Mouse (Mus musculus): ENCODE data around the gene Ttc3. TPM values are rescaled to one million over a fixed set of nuclear protein-coding genes. Genes with fewer than 3 reads are reported as not detected.

The Ttc3 gene
- 21.3 and 25.0 TPM in 2 replicates for polyA plus RNA-seq (2015; fragmentation: Nextera tagmentation; extraction: Ambion mirVana)

- peaks cover 11% of the 10 kb centered on the region for H3K4me1 ChIP-seq (ENCODE audit: control insufficient read depth, low read depth, low read length)
- no peaks in the 10 kb centered on the region for H3K9me3 ChIP-seq (replicated peaks; ENCODE audit: control insufficient read depth, low read length)
- H3K4me2 ChIP-seq (ENCODE audit: low read depth, low read length): peak within 1 kb of the TSS; percentile 97
- H3K27me3 ChIP-seq (ENCODE audit: control insufficient read depth, insufficient read depth, low read depth, low read length): no peaks in the 10 kb centered on the region
- H3K4me3 ChIP-seq (ENCODE audit: low read depth, low read length): peak within 1 kb of the TSS; percentile 84
- H3K27ac ChIP-seq (ENCODE audit: low read length): peak within 1 kb of the TSS; percentile 85
- H3K36me3 ChIP-seq (ENCODE audit: control insufficient read depth, insufficient read depth): no peaks in the 10 kb centered on the region
- ATAC-seq (ENCODE audit: low read depth): peak; percentile 78
- under 1% methylated on average over 79 of the region's 79 CpGs for WGBS (ENCODE audit: insufficient replicate concordance)
- H3K9ac ChIP-seq (ENCODE audit: low read depth, low read length): peak within 1 kb of the TSS; percentile 79
These were observed at the start of gene Ttc3 for GRCm38 (mm10) chr16:94370173-94370914. Gene Ttc3, plus strand, starts transcription at chr16:94370618.

DNA sequence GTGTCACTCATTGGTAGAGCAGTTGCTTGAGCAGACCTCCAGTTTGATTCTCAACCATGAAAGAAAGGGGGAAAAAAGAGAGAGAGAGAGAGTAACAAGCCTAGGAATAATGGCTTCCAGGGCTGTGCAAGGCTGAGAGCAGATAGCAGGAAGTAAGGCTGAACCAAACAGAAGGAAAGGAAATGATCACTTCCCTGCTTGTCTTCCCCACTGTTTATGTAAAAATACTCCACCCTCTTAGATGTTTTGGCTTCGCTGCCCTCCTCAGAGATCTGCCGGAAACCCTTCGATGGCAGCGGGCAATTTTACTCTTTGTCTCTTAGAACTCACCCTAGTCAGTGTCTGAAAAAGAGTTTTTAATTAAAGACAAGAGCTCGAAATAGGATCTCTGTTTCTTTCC, 46.7 kb upstream of the Ttc3 start:
- 47% methylated on average over 5 of the region's 5 CpGs for WGBS (ENCODE audit: insufficient replicate concordance)

GRCm38 (mm10) chr16:94326008-94326407, 44.4 kb upstream of the Ttc3 start:
- WGBS (ENCODE audit: insufficient replicate concordance): 40% methylated on average over 3 of the region's 3 CpGs
- H3K27me3 ChIP-seq (ENCODE audit: control insufficient read depth, insufficient read depth, low read depth, low read length): peaks cover 21% of the 10 kb centered on the region
- ATAC-seq (ENCODE audit: low read depth): peak; percentile 42; the same call in 1 of the 2 replicates
- H3K4me1 ChIP-seq (ENCODE audit: control insufficient read depth, low read depth, low read length): peaks cover 12% of the 10 kb centered on the region
- no peak overlapping the region for H3K27ac ChIP-seq (ENCODE audit: low read length)
- H3K4me3 ChIP-seq (ENCODE audit: low read depth, low read length): no peak overlapping the region
- H3K9ac ChIP-seq (ENCODE audit: low read depth, low read length): no peak overlapping the region
- H3K36me3 ChIP-seq (ENCODE audit: control insufficient read depth, insufficient read depth): no peaks in the 10 kb centered on the region
- no peak overlapping the region for H3K4me2 ChIP-seq (ENCODE audit: low read depth, low read length)
- no peaks in the 10 kb centered on the region for H3K9me3 ChIP-seq (replicated peaks; ENCODE audit: control insufficient read depth, low read length)

More for the DNA sequence above, 46.7 kb upstream of the Ttc3 start:
- Histone ChIP-seq H3K4me2 (ENCODE audit: low read depth, low read length) (no peak overlapping the region), H3K27me3 (ENCODE audit: control insufficient read depth, insufficient read depth, low read depth, low read length) (peaks cover 12% of the 10 kb centered on the region), H3K4me3 (ENCODE audit: low read depth, low read length) (no peak overlapping the region), H3K36me3 (ENCODE audit: control insufficient read depth, insufficient read depth) (no peaks in the 10 kb centered on the region), H3K9me3 (replicated peaks; ENCODE audit: control insufficient read depth, low read length) (no peaks in the 10 kb centered on the region), H3K9ac (ENCODE audit: low read depth, low read length) (no peak overlapping the region), H3K4me1 (ENCODE audit: control insufficient read depth, low read depth, low read length) (peaks cover 9% of the 10 kb centered on the region), H3K27ac (ENCODE audit: low read length) (no peak overlapping the region)
- ATAC-seq (ENCODE audit: low read depth): no peak

GRCm38 (mm10) chr16:94327781-94328711, 42.4 kb upstream of the Ttc3 start, which contains the start of gene Ripply3:
Gene Ripply3, plus strand, starts transcription at chr16:94328420.
- H3K4me2 ChIP-seq (ENCODE audit: low read depth, low read length): peak within 1 kb of the TSS; percentile 84
- H3K4me3 ChIP-seq (ENCODE audit: low read depth, low read length): peak within 1 kb of the TSS; percentile 64
- WGBS (ENCODE audit: insufficient replicate concordance): 2% methylated on average over 63 of the region's 63 CpGs
- peak within 1 kb of the TSS; percentile 58 for H3K9ac ChIP-seq (ENCODE audit: low read depth, low read length)
- no peaks in the 10 kb centered on the region for H3K9me3 ChIP-seq (replicated peaks; ENCODE audit: control insufficient read depth, low read length)
- peak; percentile 59 for ATAC-seq (ENCODE audit: low read depth)
- peaks cover 21% of the 10 kb centered on the region for H3K27me3 ChIP-seq (ENCODE audit: control insufficient read depth, insufficient read depth, low read depth, low read length)
- no peak within 1 kb of the TSS for H3K27ac ChIP-seq (ENCODE audit: low read length)
- no peaks in the 10 kb centered on the region for H3K36me3 ChIP-seq (ENCODE audit: control insufficient read depth, insufficient read depth)
- peaks cover 12% of the 10 kb centered on the region for H3K4me1 ChIP-seq (ENCODE audit: control insufficient read depth, low read depth, low read length)

DNA sequence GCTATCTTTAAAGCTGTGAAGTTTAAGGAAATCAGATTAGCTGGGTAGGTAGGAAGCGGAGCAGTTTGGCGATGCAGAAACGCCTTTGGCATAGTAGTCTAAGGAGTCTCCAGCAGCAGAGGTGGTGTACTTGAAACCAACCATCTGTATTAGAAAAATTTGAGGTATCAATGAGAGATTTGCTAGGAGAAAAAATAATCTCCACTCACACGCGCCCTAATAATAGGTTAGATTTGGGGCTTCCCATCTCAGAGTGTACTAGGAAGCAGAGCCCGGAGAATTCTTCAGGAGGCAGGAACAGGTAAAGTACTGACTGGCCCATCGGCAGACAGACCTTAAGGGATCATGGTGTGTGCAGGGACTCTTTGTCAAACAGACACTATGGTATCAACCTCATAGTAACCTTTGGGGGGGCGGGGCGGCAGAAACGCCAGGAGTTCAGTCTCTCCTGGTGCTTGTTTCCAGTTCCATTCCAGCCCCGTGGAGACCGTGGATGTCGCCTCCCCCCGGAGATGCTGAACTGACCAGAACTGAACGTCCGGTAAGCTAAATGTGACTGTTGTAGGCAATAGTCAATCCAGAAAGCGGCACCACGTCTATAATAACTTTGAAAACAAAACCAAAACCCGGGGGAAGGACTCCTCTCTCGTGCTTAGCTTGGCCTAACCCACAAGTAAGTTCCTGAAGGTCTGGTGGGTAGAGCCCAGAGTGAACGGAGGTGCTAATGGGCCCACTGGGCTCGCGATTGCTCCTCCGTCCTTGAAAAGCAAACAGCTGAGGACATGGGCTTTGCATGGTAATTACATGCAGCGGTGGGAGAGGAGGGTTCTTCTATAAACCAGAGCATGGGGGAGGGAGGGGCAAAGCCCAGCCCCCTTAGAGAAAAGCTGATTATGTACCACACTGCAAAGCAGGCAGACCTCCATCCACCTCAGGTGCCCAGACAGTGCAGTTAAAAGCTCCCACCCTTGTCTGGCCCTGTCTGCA, 41.2 kb upstream of the Ttc3 start:
- peak overlapping the region; percentile 64 for H3K4me3 ChIP-seq (ENCODE audit: low read depth, low read length)
- peak overlapping the region; percentile 84 for H3K4me2 ChIP-seq (ENCODE audit: low read depth, low read length)
- ATAC-seq (ENCODE audit: low read depth): no peak
- H3K9ac ChIP-seq (ENCODE audit: low read depth, low read length): no peak overlapping the region
- peaks cover 21% of the 10 kb centered on the region for H3K27me3 ChIP-seq (ENCODE audit: control insufficient read depth, insufficient read depth, low read depth, low read length)
- no peak overlapping the region for H3K27ac ChIP-seq (ENCODE audit: low read length)
- H3K4me1 ChIP-seq (ENCODE audit: control insufficient read depth, low read depth, low read length): peaks cover 12% of the 10 kb centered on the region
- no peaks in the 10 kb centered on the region for H3K9me3 ChIP-seq (replicated peaks; ENCODE audit: control insufficient read depth, low read length)
- 19% methylated on average over 25 of the region's 25 CpGs for WGBS (ENCODE audit: insufficient replicate concordance)
- no peaks in the 10 kb centered on the region for H3K36me3 ChIP-seq (ENCODE audit: control insufficient read depth, insufficient read depth)

GRCm38 (mm10) chr16:94330429-94330828, 40.0 kb upstream of the Ttc3 start:
- no peak overlapping the region for H3K4me2 ChIP-seq (ENCODE audit: low read depth, low read length)
- peaks cover 21% of the 10 kb centered on the region for H3K27me3 ChIP-seq (ENCODE audit: control insufficient read depth, insufficient read depth, low read depth, low read length)
- H3K36me3 ChIP-seq (ENCODE audit: control insufficient read depth, insufficient read depth): no peaks in the 10 kb centered on the region
- no peak overlapping the region for H3K27ac ChIP-seq (ENCODE audit: low read length)
- peaks cover 12% of the 10 kb centered on the region for H3K4me1 ChIP-seq (ENCODE audit: control insufficient read depth, low read depth, low read length)
- no peak for ATAC-seq (ENCODE audit: low read depth)
- H3K4me3 ChIP-seq (ENCODE audit: low read depth, low read length): no peak overlapping the region
- 71% methylated on average over 5 of the region's 5 CpGs for WGBS (ENCODE audit: insufficient replicate concordance)
- no peak overlapping the region for H3K9ac ChIP-seq (ENCODE audit: low read depth, low read length)
- no peaks in the 10 kb centered on the region for H3K9me3 ChIP-seq (replicated peaks; ENCODE audit: control insufficient read depth, low read length)

DNA sequence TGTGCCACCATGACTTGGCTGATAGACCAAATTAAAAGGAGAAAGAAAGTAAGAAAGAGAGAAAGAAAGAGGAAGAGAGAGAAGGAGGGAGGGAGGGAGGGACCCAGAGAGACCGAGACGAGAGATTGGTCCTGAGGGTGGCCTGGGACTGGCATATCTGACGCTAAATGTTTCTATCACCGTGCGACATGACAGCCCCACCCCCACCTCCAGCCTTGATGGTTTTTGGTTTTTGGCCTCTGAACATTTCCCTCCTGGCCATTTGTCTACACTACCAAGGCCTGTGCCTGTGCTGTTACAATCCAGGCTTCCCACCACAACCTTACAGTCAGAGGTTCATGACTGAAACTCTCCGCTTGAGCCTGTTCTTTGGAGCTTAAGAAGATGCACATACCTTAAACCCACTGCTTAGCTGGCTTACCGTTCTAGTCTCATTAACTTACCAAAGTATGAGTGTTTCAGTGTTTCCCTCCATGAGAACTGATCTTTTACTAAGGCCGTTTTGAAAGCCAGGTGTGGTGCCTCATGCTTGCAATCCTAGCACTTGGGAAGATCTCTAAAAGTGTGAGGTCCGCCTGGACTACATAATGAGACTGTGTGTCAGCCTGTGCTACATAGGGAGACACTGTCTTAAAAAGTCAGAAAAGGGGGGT, 39.1 kb upstream of the Ttc3 start:
- no peak overlapping the region for H3K27ac ChIP-seq (ENCODE audit: low read length)
- no peak for ATAC-seq (ENCODE audit: low read depth)
- peaks cover 21% of the 10 kb centered on the region for H3K27me3 ChIP-seq (ENCODE audit: control insufficient read depth, insufficient read depth, low read depth, low read length)
- 63% methylated on average over 9 of the region's 9 CpGs for WGBS (ENCODE audit: insufficient replicate concordance)
- peaks cover 12% of the 10 kb centered on the region for H3K4me1 ChIP-seq (ENCODE audit: control insufficient read depth, low read depth, low read length)
- no peak overlapping the region for H3K4me3 ChIP-seq (ENCODE audit: low read depth, low read length)
- H3K4me2 ChIP-seq (ENCODE audit: low read depth, low read length): no peak overlapping the region
- no peaks in the 10 kb centered on the region for H3K9me3 ChIP-seq (replicated peaks; ENCODE audit: control insufficient read depth, low read length)
- H3K36me3 ChIP-seq (ENCODE audit: control insufficient read depth, insufficient read depth): no peaks in the 10 kb centered on the region
- no peak overlapping the region for H3K9ac ChIP-seq (ENCODE audit: low read depth, low read length)

- Histone ChIP-seq H3K9ac (ENCODE audit: low read depth, low read length) (no peak overlapping the region), H3K4me3 (ENCODE audit: low read depth, low read length) (no peak overlapping the region), H3K27ac (ENCODE audit: low read length) (no peak overlapping the region), H3K9me3 (replicated peaks; ENCODE audit: control insufficient read depth, low read length) (no peaks in the 10 kb centered on the region), H3K4me2 (ENCODE audit: low read depth, low read length) (no peak overlapping the region), H3K27me3 (ENCODE audit: control insufficient read depth, insufficient read depth, low read depth, low read length) (peaks cover 21% of the 10 kb centered on the region), H3K36me3 (ENCODE audit: control insufficient read depth, insufficient read depth) (no peaks in the 10 kb centered on the region), H3K4me1 (ENCODE audit: control insufficient read depth, low read depth, low read length) (peaks cover 12% of the 10 kb centered on the region)
- ATAC-seq (ENCODE audit: low read depth): no peak
- 49% methylated on average over 5 of the region's 5 CpGs for WGBS (ENCODE audit: insufficient replicate concordance)
These were observed 38.5 kb upstream of the Ttc3 start for GRCm38 (mm10) chr16:94331886-94332252.

Data from liver, embryonic 16.5 days (tissue).